Mouse (Mus musculus): ENCODE results near the gene Gls.

DNA sequence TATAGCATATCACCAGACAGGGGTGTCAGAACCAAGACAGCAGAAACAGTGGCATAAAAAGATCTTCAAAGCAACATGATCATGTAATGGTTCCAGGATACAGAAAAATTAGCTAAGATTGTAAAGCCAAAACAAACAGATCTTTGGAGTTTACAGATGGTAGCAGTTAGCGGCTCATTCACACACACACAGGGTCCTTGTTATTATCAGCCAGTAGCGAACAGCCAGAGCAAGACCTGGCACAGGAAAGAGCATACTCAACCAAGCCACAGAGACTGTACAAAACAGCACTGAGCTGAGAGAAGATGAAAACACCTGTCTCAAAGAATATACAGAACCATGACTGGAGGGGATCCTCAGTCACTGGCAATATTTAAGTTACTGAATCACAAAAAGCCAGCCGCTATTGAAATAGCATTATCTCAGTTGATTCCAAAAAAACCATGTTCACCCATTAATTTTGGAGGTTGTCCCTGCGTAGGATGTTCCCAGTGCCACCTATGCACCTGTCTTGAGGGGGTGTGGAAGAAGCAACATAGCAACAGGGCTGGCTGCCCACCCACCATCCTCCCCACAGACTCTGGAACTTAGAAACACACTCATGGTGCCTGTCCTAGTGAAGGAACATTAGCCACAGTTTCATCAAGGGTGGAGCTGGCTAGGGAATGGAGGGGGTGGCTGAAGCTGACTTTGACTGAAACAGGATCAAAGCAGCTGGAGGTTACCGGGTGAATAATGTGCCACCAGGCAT lies 69.2 kb downstream of the Gls start:
- TF ChIP-seq CTCF (IDR thresholded peaks at IDR 0.05; ENCODE audit: low read depth, low read length) (no peak), POLR2AphosphoS5 (IDR thresholded peaks at IDR 0.05; ENCODE audit: insufficient replicate concordance, low read depth, low read length) (no peak), GATA2 (IDR thresholded peaks at IDR 0.05; ENCODE audit: borderline replicate concordance, low read depth, low read length) (no peak), GATA1 (IDR thresholded peaks at IDR 0.05; ENCODE audit: borderline replicate concordance, low read length) (no peak)

Data from G1E (cell line).